Mouse (Mus musculus): ENCODE measurements around the gene Insc. TPM values are rescaled to one million over a fixed set of nuclear protein-coding genes. Genes with fewer than 3 reads are reported as not detected.

Insc gene
- total and polyA plus RNA-seq, 3 experiments = not detected

DNA sequence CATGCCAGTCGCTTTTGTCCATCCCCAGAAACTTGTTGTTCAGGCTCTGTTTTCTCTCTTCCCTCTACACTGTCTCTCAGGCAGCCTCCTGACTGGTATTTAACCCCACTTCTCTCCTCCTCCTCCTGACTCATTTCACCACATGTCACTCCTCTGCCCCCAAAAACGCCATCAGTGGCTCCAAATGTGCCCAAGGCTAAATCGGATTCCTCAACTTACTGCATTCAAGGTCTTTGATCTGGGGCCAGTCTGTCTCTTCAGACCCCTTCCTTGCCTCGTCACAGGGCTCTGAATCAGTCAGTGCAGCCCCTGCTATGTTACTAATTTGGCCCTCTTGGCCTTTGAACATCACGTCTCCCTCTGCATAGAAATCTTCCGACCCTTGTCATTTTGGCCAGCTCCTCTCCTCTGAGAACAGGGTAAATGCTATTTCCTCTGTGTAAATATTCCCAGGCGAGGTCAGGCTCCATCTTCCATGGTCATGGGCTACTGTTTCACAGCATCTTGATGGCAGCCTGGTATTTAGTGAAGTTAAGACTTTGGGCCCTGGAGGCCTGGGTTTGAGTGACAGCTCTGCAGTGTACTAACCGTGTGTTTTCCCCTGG, 35.7 kb downstream of the Insc start:
- no peaks in the 10 kb centered on the region for H3K4me1 ChIP-seq (ENCODE audit: control insufficient read depth in 1 of 2, insufficient read depth in 2 of 2, low read length in 2 of 2)
- H3K36me3 ChIP-seq (ENCODE audit: control insufficient read depth in 1 of 2, insufficient read depth in 2 of 2, low read length in 2 of 2) = no peaks in the 10 kb centered on the region
- H3K27ac ChIP-seq (ENCODE audit: control insufficient read depth, low read depth, low read length) = no peak overlapping the region
- H3K27me3 ChIP-seq (ENCODE audit: control insufficient read depth in 1 of 2, insufficient read depth in 2 of 2, low read length in 2 of 2) = no peaks in the 10 kb centered on the region
- no peak overlapping the region for H3K9ac ChIP-seq (ENCODE audit: control insufficient read depth, low read depth, low read length, poor library complexity, severe bottlenecking)
- no peaks in the 10 kb centered on the region for H3K9me3 ChIP-seq (replicated peaks; ENCODE audit: insufficient read depth, low read length)
- no peak overlapping the region for H3K4me3 ChIP-seq (ENCODE audit: control insufficient read depth in 1 of 2, insufficient read depth in 1 of 2, low read depth in 2 of 2, low read length in 2 of 2)
- no peak for DNase-seq (ENCODE audit: low read depth, low spot score)
- no peak for TF ChIP-seq JUND (IDR thresholded peaks at IDR 0.05; ENCODE audit: low read depth, low read length)
- no peak for TF ChIP-seq RCOR1 (IDR thresholded peaks at IDR 0.05; ENCODE audit: low read depth, low read length)
- TF ChIP-seq ETS1 (IDR thresholded peaks at IDR 0.05; ENCODE audit: low read depth, low read length) = no peak
- no peak for TF ChIP-seq CTCF (IDR thresholded peaks at IDR 0.05 in 2 of 3, conservative IDR thresholded peaks at IDR 0.05 in 1 of 3; ENCODE audit: control insufficient read depth in 1 of 3, insufficient read depth in 1 of 3, low read depth in 2 of 3, low read length in 3 of 3, poor library complexity in 1 of 3, severe bottlenecking in 1 of 3)
- no peak for TF ChIP-seq ZMIZ1 (IDR thresholded peaks at IDR 0.05; ENCODE audit: low read depth, low read length)
- TF ChIP-seq GABPA (IDR thresholded peaks at IDR 0.05; ENCODE audit: low read depth, low read length) = no peak
- TF ChIP-seq HCFC1 (IDR thresholded peaks at IDR 0.05; ENCODE audit: low read depth, low read length) = no peak
- TF ChIP-seq MEF2A (IDR thresholded peaks at IDR 0.05; ENCODE audit: extremely low read depth, insufficient replicate concordance, low read depth, low read length, poor library complexity, severe bottlenecking) = no peak
- no peak for TF ChIP-seq ELF1 (IDR thresholded peaks at IDR 0.05; ENCODE audit: low read depth, low read length)
- no peak for TF ChIP-seq USF1 (IDR thresholded peaks at IDR 0.05; ENCODE audit: low read depth, low read length)
- H3K79me2 ChIP-seq (ENCODE audit: control insufficient read depth, insufficient read depth, low read length, poor library complexity) = no peaks in the 10 kb centered on the region

DNA sequence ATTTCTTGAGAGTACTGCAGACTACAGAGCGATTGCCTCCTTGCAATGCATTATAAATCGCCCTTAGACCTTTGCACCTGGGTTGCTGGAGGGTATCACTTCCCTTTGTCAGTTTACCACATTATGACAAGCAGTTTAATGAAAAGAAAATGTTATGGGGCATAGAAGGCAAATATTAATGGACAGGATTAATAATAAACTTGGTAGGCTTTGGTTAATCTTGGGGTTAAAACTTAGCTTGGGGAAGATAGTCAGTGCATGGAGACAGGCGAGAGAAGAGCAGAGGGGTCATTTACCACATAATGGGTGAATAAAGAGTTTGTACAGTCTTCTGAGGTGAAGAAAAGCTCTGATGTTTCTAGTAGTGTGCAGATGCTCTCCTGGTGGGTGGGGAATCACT, 39.8 kb downstream of the Insc start:
- Histone ChIP-seq H3K4me1 (ENCODE audit: control insufficient read depth in 1 of 2, insufficient read depth in 2 of 2, low read length in 2 of 2) (no peaks in the 10 kb centered on the region), H3K27ac (ENCODE audit: control insufficient read depth, low read depth, low read length) (no peak overlapping the region), H3K9me3 (replicated peaks; ENCODE audit: insufficient read depth, low read length) (no peaks in the 10 kb centered on the region), H3K4me3 (ENCODE audit: control insufficient read depth in 1 of 2, insufficient read depth in 1 of 2, low read depth in 2 of 2, low read length in 2 of 2) (no peak overlapping the region), H3K9ac (ENCODE audit: control insufficient read depth, low read depth, low read length, poor library complexity, severe bottlenecking) (no peak overlapping the region), H3K27me3 (ENCODE audit: control insufficient read depth in 1 of 2, insufficient read depth in 2 of 2, low read length in 2 of 2) (no peaks in the 10 kb centered on the region), H3K79me2 (ENCODE audit: control insufficient read depth, insufficient read depth, low read length, poor library complexity) (no peaks in the 10 kb centered on the region), H3K36me3 (ENCODE audit: control insufficient read depth in 1 of 2, insufficient read depth in 2 of 2, low read length in 2 of 2) (no peaks in the 10 kb centered on the region)
- no peak for DNase-seq (ENCODE audit: low read depth, low spot score)
- TF ChIP-seq RAD21 (IDR thresholded peaks at IDR 0.05; ENCODE audit: low read depth, low read length) (no peak), USF1 (IDR thresholded peaks at IDR 0.05; ENCODE audit: low read depth, low read length) (no peak), ZNF384 (IDR thresholded peaks at IDR 0.05; ENCODE audit: low read depth, low read length) (no peak), ETS1 (IDR thresholded peaks at IDR 0.05; ENCODE audit: low read depth, low read length) (no peak), MXI1 (IDR thresholded peaks at IDR 0.05; ENCODE audit: low read depth, low read length) (no peak)

DNA sequence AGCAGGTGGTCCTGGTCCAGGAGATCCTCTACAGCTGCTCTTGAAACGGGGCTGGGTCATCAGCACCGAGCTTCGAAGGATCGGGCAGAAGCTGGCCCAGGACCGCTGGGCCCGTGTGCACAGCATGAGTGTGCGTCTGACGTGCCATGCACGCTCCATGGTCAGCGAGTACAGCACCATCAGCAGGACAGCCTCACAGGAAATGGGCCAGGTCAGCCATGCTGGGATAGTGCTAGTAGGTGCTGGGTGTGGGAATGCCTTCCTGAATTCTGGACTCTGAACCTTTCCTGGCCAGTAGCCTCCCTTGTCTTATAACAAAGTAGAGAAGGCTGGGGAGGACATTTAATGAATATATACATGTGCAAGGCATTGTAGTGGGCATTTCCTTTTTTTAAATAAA, 47.6 kb downstream of the Insc start:
- TF ChIP-seq ZNF384 (IDR thresholded peaks at IDR 0.05; ENCODE audit: low read depth, low read length) = no peak
- Histone ChIP-seq H3K9ac (ENCODE audit: control insufficient read depth, low read depth, low read length, poor library complexity, severe bottlenecking) (no peak overlapping the region), H3K4me1 (ENCODE audit: control insufficient read depth in 1 of 2, insufficient read depth in 2 of 2, low read length in 2 of 2) (no peaks in the 10 kb centered on the region), H3K9me3 (replicated peaks; ENCODE audit: insufficient read depth, low read length) (no peaks in the 10 kb centered on the region), H3K27me3 (ENCODE audit: control insufficient read depth in 1 of 2, insufficient read depth in 2 of 2, low read length in 2 of 2) (no peaks in the 10 kb centered on the region), H3K27ac (ENCODE audit: control insufficient read depth, low read depth, low read length) (no peak overlapping the region), H3K36me3 (ENCODE audit: control insufficient read depth in 1 of 2, insufficient read depth in 2 of 2, low read length in 2 of 2) (no peaks in the 10 kb centered on the region), H3K79me2 (ENCODE audit: control insufficient read depth, insufficient read depth, low read length, poor library complexity) (no peaks in the 10 kb centered on the region), H3K4me3 (ENCODE audit: control insufficient read depth in 1 of 2, insufficient read depth in 1 of 2, low read depth in 2 of 2, low read length in 2 of 2) (no peak overlapping the region)
- DNase-seq (ENCODE audit: low read depth, low spot score) = no peak
